Mouse (Mus musculus) hindbrain, embryonic 12.5 days (tissue): Measurements from ENCODE around the gene Avpr1b. TPM values are rescaled to one million over a fixed set of nuclear protein-coding genes. Genes with fewer than 3 reads are reported as not detected.

Experiments
- ATAC-seq: fragments of 200-750 bp; cut with Nextera tagmentation; 2 replicates; pipeline ENCODE4 v1.8.0; 2017; ENCODE audit warnings: moderate TSS enrichment; ENCODE audit not compliant: low FRiP score
- H3K27ac ChIP-seq: fragments of 300-500 bp; sonication (generic); 2 replicates; pipeline ENCODE4 v1.5.1; 2016; ENCODE audit warnings: mild to moderate bottlenecking
- H3K27me3 ChIP-seq: fragments of 300-500 bp; sonication (generic); 2 replicates; pipeline ENCODE4 v1.6.1; 2016; ENCODE audit warnings: mild to moderate bottlenecking
- H3K36me3 ChIP-seq: fragments of 300-500 bp; sonication (generic); 2 replicates; pipeline ENCODE4 v1.6.1; 2016; ENCODE audit warnings: mild to moderate bottlenecking
- H3K4me1 ChIP-seq: fragments of 300-500 bp; sonication (generic); 2 replicates; pipeline ENCODE4 v1.6.1; 2016
- H3K4me2 ChIP-seq: fragments of 300-500 bp; sonication (generic); replicated peaks from 2 replicates; pipeline ENCODE4 v1.6.1; 2016; ENCODE audit warnings: mild to moderate bottlenecking
- H3K4me3 ChIP-seq: fragments of 300-500 bp; sonication (generic); 2 replicates; pipeline ENCODE4 v1.5.1; 2016; ENCODE audit warnings: mild to moderate bottlenecking
- H3K9ac ChIP-seq: fragments of 300-500 bp; sonication (generic); 2 replicates; pipeline ENCODE4 v1.6.1; 2016; ENCODE audit warnings: mild to moderate bottlenecking, moderate library complexity
- H3K9me3 ChIP-seq: fragments of 300-500 bp; sonication (generic); replicated peaks from 2 replicates; pipeline ENCODE4 v1.6.1; 2016; ENCODE audit warnings: mild to moderate bottlenecking
- WGBS: fragments of 180-500 bp; shearing (Covaris S2); methylation state at CpG from one replicate; pipeline ENCODE4 v1.1.7; 2016; 5-methylcytosine and 5-hydroxymethylcytosine counted together
- polyA plus RNA-seq: library from polyadenylated mRNA; unstranded; fragments of >200 nt; fragmentation: Nextera tagmentation; extraction: Ambion mirVana; gene quantifications from 2 replicates; pipeline ENCODE4 v1.2.1, GENCODE M21; 2016

Gene Avpr1b
- polyA plus RNA-seq, 1 experiment from 2014 or later = not detected

- peak overlapping the region; percentile 2 for H3K4me3 ChIP-seq
- H3K27ac ChIP-seq = peak overlapping the region; percentile 46
- 0% methylated on average over 11 of the region's 11 CpGs for WGBS
These were observed 58.9 kb downstream of the Avpr1b start for GRCm38 (mm10) chr1:131657945-131658354.

GRCm38 (mm10) chr1:131659512-131660085 is 60.6 kb downstream of the Avpr1b start:
- H3K4me1 ChIP-seq = peaks cover 4% of the 10 kb centered on the region; the same call in 1 of the 2 replicates
- 71% methylated on average over 5 of the region's 5 CpGs for WGBS
- no peak overlapping the region for H3K9ac ChIP-seq
- H3K27me3 ChIP-seq = no peaks in the 10 kb centered on the region
- H3K9me3 ChIP-seq = no peaks in the 10 kb centered on the region
- no peak overlapping the region for H3K4me2 ChIP-seq
- no peak overlapping the region for H3K4me3 ChIP-seq
- no peaks in the 10 kb centered on the region for H3K36me3 ChIP-seq
- no peak for ATAC-seq
- H3K27ac ChIP-seq = no peak overlapping the region

More at GRCm38 (mm10) chr1:131657945-131658354, 58.9 kb downstream of the Avpr1b start:
- Histone ChIP-seq H3K27me3 (no peaks in the 10 kb centered on the region), H3K9me3 (no peaks in the 10 kb centered on the region), H3K4me2 (peak overlapping the region; percentile 36), H3K36me3 (no peaks in the 10 kb centered on the region), H3K4me1 (peaks cover 4% of the 10 kb centered on the region; the same call in 1 of the 2 replicates), H3K9ac (peak overlapping the region; percentile 60)
- peak; percentile 83 for ATAC-seq

DNA sequence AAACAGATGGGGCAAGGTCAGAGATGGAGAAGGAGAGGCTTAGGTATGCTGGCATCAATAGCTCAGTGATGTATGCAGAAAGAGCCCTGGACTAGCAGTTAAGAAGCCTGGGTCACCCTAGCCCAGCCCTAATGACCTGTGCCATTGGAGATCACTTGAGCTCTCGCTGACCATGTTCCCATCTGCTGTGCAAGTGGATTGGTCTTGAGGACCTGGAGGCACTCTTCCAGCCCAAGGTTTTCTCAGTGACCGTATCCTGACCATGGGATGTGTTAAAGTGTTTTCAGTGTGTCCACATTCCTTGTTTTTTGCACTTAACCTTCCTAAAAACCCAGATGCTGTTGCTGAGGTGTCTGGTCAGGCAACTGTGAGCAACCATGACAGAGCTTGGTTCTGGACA is 61.2 kb downstream of the Avpr1b start:
- H3K27me3 ChIP-seq = no peaks in the 10 kb centered on the region
- H3K4me2 ChIP-seq = no peak overlapping the region
- no peak overlapping the region for H3K27ac ChIP-seq
- no peaks in the 10 kb centered on the region for H3K9me3 ChIP-seq
- H3K4me1 ChIP-seq = peaks cover 4% of the 10 kb centered on the region; the same call in 1 of the 2 replicates
- H3K9ac ChIP-seq = no peak overlapping the region
- H3K4me3 ChIP-seq = no peak overlapping the region
- no peaks in the 10 kb centered on the region for H3K36me3 ChIP-seq
- ATAC-seq = no peak
- 81% methylated on average over 2 of the region's 2 CpGs for WGBS

- ATAC-seq = no peak
- H3K4me3 ChIP-seq = no peak overlapping the region
- WGBS = 78% methylated on average over 7 of the region's 7 CpGs
- H3K27me3 ChIP-seq = no peaks in the 10 kb centered on the region
- H3K4me2 ChIP-seq = no peak overlapping the region
- no peaks in the 10 kb centered on the region for H3K9me3 ChIP-seq
- peaks cover 4% of the 10 kb centered on the region; the same call in 1 of the 2 replicates for H3K4me1 ChIP-seq
- H3K36me3 ChIP-seq = no peaks in the 10 kb centered on the region
- no peak overlapping the region for H3K27ac ChIP-seq
- H3K9ac ChIP-seq = no peak overlapping the region
These were observed 61.9 kb downstream of the Avpr1b start for GRCm38 (mm10) chr1:131660716-131661472.

Other genes starting within 250 kb of the Avpr1b start
- 16.9 and 23.1 TPM in 2 replicates for gene Srgap2, start 71.9 kb upstream of the Avpr1b start, polyA plus RNA-seq
- gene Fam72a, start 71.3 kb upstream of the Avpr1b start, polyA plus RNA-seq = 2.8 and 3.2 TPM in 2 replicates
- gene Ctse, start 39.1 kb downstream of the Avpr1b start, polyA plus RNA-seq = 0.41 TPM in 1 of 2 replicates, not detected in the other
- gene Rab7b, start 89.5 kb downstream of the Avpr1b start, polyA plus RNA-seq = 0.61 and 0.76 TPM in 2 replicates
- gene Slc26a9, start 144.8 kb downstream of the Avpr1b start, polyA plus RNA-seq = 0.07 and 0.13 TPM in 2 replicates
- 0.35 and 0.42 TPM in 2 replicates for gene Pm20d1, start 198.1 kb downstream of the Avpr1b start, polyA plus RNA-seq
- gene Slc41a1, start 228.3 kb downstream of the Avpr1b start, polyA plus RNA-seq = 11.5 and 12.2 TPM in 2 replicates